Mouse (Mus musculus) CH12.LX (cell line): ENCODE data around the gene Traf3. TPM values are rescaled to one million over a fixed set of nuclear protein-coding genes. Genes with fewer than 3 reads are reported as not detected.

Experiments used
- DNase-seq: peaks from one replicate; pipeline ENCODE4 v3.0.0-alpha.2; 2013; ENCODE audit errors: extremely low read depth
- H3K27ac ChIP-seq: 2 replicates; pipeline ENCODE4 v1.5.1; 2012; ENCODE audit warnings: low read depth, mild to moderate bottlenecking, control low read depth, moderate library complexity; ENCODE audit not compliant: insufficient read depth
- H3K27me3 ChIP-seq: replicated peaks from 2 replicates; pipeline ENCODE3; 2012; ENCODE audit warnings: inconsistent platforms
- H3K36me3 ChIP-seq, 2 experiments: replicated peaks in 1 of 2; 2 replicates each; pipeline versions ENCODE3 to v1.6.1; 2012; ENCODE audit warnings: inconsistent platforms in 1 of 2, low read length in 1 of 2, mild to moderate bottlenecking in 1 of 2, mixed read lengths in 1 of 2, moderate library complexity in 1 of 2; ENCODE audit not compliant: control insufficient read depth in 1 of 2, insufficient read depth in 1 of 2
- H3K4me1 ChIP-seq, 2 experiments: 2 replicates each; pipeline ENCODE4 v1.6.1; 2012; ENCODE audit warnings: inconsistent platforms in 1 of 2, moderate library complexity in 1 of 2; ENCODE audit not compliant: insufficient read depth in 2 of 2, control insufficient read depth in 1 of 2
- H3K4me2 ChIP-seq: 2 replicates; pipeline ENCODE4 v1.6.1; 2012; ENCODE audit warnings: low read depth, mild to moderate bottlenecking, control low read depth; ENCODE audit not compliant: poor library complexity, insufficient read depth, severe bottlenecking
- H3K4me3 ChIP-seq, 3 experiments: fragments of 150-350 bp in 1 of 3; sonication (generic) in 1 of 3; replicated peaks in 1 of 3; 2 replicates each; pipeline versions ENCODE3 to v1.5.1; 2011 to 2012; ENCODE audit warnings: low read depth in 2 of 3, low read length in 2 of 3, mild to moderate bottlenecking in 2 of 3, moderate library complexity in 2 of 3, control low read depth in 1 of 3, improper control_type of control experiment in 1 of 3, inconsistent platforms in 1 of 3, mixed read lengths in 1 of 3; ENCODE audit not compliant: poor library complexity in 1 of 3
- H3K79me2 ChIP-seq: replicated peaks from 2 replicates; pipeline ENCODE4 v1.6.1; 2012; ENCODE audit warnings: mild to moderate bottlenecking, moderate library complexity; ENCODE audit not compliant: control insufficient read depth, poor library complexity, insufficient read depth, severe bottlenecking; ENCODE audit errors: extremely low read depth
- H3K9ac ChIP-seq: 2 replicates; pipeline ENCODE4 v1.6.1; 2012; ENCODE audit warnings: low read depth, mild to moderate bottlenecking, control low read depth, moderate library complexity; ENCODE audit not compliant: insufficient read depth
- H3K9me3 ChIP-seq: replicated peaks from 2 replicates; pipeline ENCODE3; 2012; ENCODE audit warnings: low read length, inconsistent platforms, mixed read lengths
- BHLHE40 ChIP-seq: IDR thresholded peaks from 2 replicates; pipeline ENCODE4 v1.6.1; 2011; ENCODE audit warnings: mild to moderate bottlenecking, low read depth, low read length, improper control_type of control experiment
- CHD1 ChIP-seq: IDR thresholded peaks from 2 replicates; pipeline ENCODE4 v1.6.1; 2012; ENCODE audit warnings: low read depth, low read length, improper control_type of control experiment, inconsistent platforms
- CTCF ChIP-seq, 2 experiments: IDR thresholded peaks in 1 of 2; conservative IDR thresholded peaks in 1 of 2; 2 replicates each; pipeline ENCODE4 v1.5.1; 2011 to 2012; ENCODE audit warnings: low read depth in 2 of 2, low read length in 2 of 2, improper control_type of control experiment in 1 of 2, inconsistent platforms in 1 of 2, mild to moderate bottlenecking in 1 of 2, moderate library complexity in 1 of 2
- E2F4 ChIP-seq: IDR thresholded peaks from 2 replicates; pipeline ENCODE4 v1.6.1; 2011; ENCODE audit warnings: low read depth, low read length, improper control_type of control experiment; ENCODE audit not compliant: insufficient replicate concordance
- ELF1 ChIP-seq: IDR thresholded peaks from 2 replicates; pipeline ENCODE4 v1.6.1; 2014; ENCODE audit warnings: low read depth, mild to moderate bottlenecking, inconsistent platforms, low read length, improper control_type of control experiment
- EP300 ChIP-seq: IDR thresholded peaks from 2 replicates; pipeline ENCODE4 v1.6.1; 2011; ENCODE audit warnings: low read length, improper control_type of control experiment
- ETS1 ChIP-seq: conservative IDR thresholded peaks from 2 replicates; pipeline ENCODE4 v1.6.1; 2012; ENCODE audit warnings: low read depth, mild to moderate bottlenecking, inconsistent platforms, low read length, improper control_type of control experiment, moderate library complexity
- GABPA ChIP-seq: IDR thresholded peaks from 2 replicates; pipeline ENCODE4 v1.6.1; 2012; ENCODE audit warnings: low read depth, low read length, improper control_type of control experiment, inconsistent platforms; ENCODE audit not compliant: insufficient replicate concordance
- JUND ChIP-seq: conservative IDR thresholded peaks from 2 replicates; pipeline ENCODE4 v1.6.1; 2011; ENCODE audit warnings: low read depth, low read length, improper control_type of control experiment
- KAT2A ChIP-seq: IDR thresholded peaks from 2 replicates; pipeline ENCODE4 v1.6.1; 2012; ENCODE audit warnings: low read length, improper control_type of control experiment, inconsistent platforms; ENCODE audit not compliant: insufficient replicate concordance
- MAFK ChIP-seq: IDR thresholded peaks from 2 replicates; pipeline ENCODE4 v1.6.1; 2011; ENCODE audit warnings: low read length, improper control_type of control experiment; ENCODE audit not compliant: insufficient replicate concordance
- MAZ ChIP-seq: IDR thresholded peaks from 2 replicates; pipeline ENCODE4 v1.6.1; 2012; ENCODE audit warnings: low read depth, mild to moderate bottlenecking, inconsistent platforms, low read length, improper control_type of control experiment, moderate library complexity
- MXI1 ChIP-seq: IDR thresholded peaks from 2 replicates; pipeline ENCODE4 v1.6.1; 2011; ENCODE audit warnings: mild to moderate bottlenecking, low read depth, low read length, improper control_type of control experiment
- NELFE ChIP-seq: IDR thresholded peaks from 2 replicates; pipeline ENCODE4 v1.6.1; 2011; ENCODE audit warnings: low read depth, low read length, improper control_type of control experiment
- NRF1 ChIP-seq: IDR thresholded peaks from 2 replicates; pipeline ENCODE4 v1.6.1; 2014; ENCODE audit warnings: low read depth, mild to moderate bottlenecking, inconsistent platforms, low read length, improper control_type of control experiment, moderate library complexity
- PAX5 ChIP-seq: IDR thresholded peaks from 2 replicates; pipeline ENCODE4 v1.6.1; 2012; ENCODE audit warnings: low read length, inconsistent platforms, mixed read lengths
- POLR2AphosphoS2 ChIP-seq: IDR thresholded peaks from 2 replicates; pipeline ENCODE4 v1.6.1; 2011; ENCODE audit warnings: low read depth, low read length, improper control_type of control experiment
- RAD21 ChIP-seq: IDR thresholded peaks from 2 replicates; pipeline ENCODE4 v1.6.1; 2011; ENCODE audit warnings: low read depth, mild to moderate bottlenecking, low read length, improper control_type of control experiment, moderate library complexity
- SIN3A ChIP-seq: IDR thresholded peaks from 2 replicates; pipeline ENCODE4 v1.6.1; 2012; ENCODE audit warnings: low read length, improper control_type of control experiment, inconsistent platforms
- USF1 ChIP-seq: IDR thresholded peaks from 2 replicates; pipeline ENCODE4 v1.6.1; 2014; ENCODE audit warnings: low read depth, mild to moderate bottlenecking, inconsistent platforms, low read length, improper control_type of control experiment
- USF2 ChIP-seq: conservative IDR thresholded peaks from 2 replicates; pipeline ENCODE4 v1.6.1; 2011; ENCODE audit warnings: low read depth, low read length, improper control_type of control experiment
- ZC3H11A ChIP-seq: IDR thresholded peaks from 2 replicates; pipeline ENCODE4 v1.6.1; 2012; ENCODE audit warnings: low read depth, mild to moderate bottlenecking, inconsistent platforms, low read length, improper control_type of control experiment
- ZMIZ1 ChIP-seq: IDR thresholded peaks from 2 replicates; pipeline ENCODE4 v1.6.1; 2012; ENCODE audit warnings: low read depth, mild to moderate bottlenecking, inconsistent platforms, low read length, improper control_type of control experiment
- ZNF384 ChIP-seq: IDR thresholded peaks from 2 replicates; pipeline ENCODE4 v1.6.1; 2012; ENCODE audit warnings: low read depth, low read length, improper control_type of control experiment, inconsistent platforms
- dilution Hi-C: fragments of 300-500 bp; cut with MboI; formaldehyde crosslinking; loops from 2 replicates; pipeline ENCODE4 v1.14.3; 2020; ENCODE audit warnings: low sequenced_read_pairs; ENCODE audit not compliant: extremely low pct_unique_long_range_greater_than_20kb, extremely low pct_ligation_motif_present
- in situ Hi-C: fragments of 300-500 bp; cut with MboI; formaldehyde crosslinking; loops from 3 replicates; pipeline ENCODE4 v1.14.3; 2019; ENCODE audit warnings: low sequenced_read_pairs, low pct_ligation_motif_present, low pct_unique_long_range_greater_than_20kb, mixed read lengths
- polyA plus RNA-seq: library from polyadenylated mRNA; unstranded; fragments of >175 nt; gene quantifications from 2 replicates; pipeline ENCODE4 v1.2.1, GENCODE M21; 2012; ENCODE audit warnings: low read depth; ENCODE audit not compliant: insufficient read length
- total RNA-seq, 2 experiments: library from RNA; depleted of rRNA; stranded (reverse); fragments of 300-350 nt in 1 of 2; fragments of >200 nt in 1 of 2; gene quantifications; 2 replicates each; pipeline ENCODE4 v1.2.3; 2012 to 2014

Traf3 gene
- total and polyA plus RNA-seq, 3 experiments, result 10.9 to 33.1 (median 17.5) TPM

GRCm38 (mm10) chr12:111228488-111228887 is 62.3 kb downstream of the Traf3 start:
- no peak overlapping the region for H3K4me2 ChIP-seq

DNA sequence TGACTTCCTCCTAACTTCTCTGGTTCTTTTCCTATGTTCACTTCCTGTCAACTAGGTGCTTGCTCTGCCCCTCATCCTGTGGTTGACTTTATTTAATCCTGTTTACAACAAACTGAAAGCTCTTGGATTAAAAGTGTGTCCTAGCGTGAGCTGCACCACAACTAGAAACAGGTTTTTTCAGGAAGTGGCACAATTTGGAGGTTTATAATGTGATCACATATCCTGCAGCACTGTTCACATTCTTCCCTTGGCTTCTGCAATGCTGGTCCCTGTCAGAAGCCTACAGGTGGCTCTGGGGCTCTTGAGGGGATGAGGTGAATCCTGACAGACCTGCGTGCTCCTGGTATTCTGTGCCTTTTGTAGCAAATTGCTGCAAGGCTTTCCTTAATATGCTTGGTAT is 64.6 kb downstream of the Traf3 start:
- DNase-seq, result no peak
- Histone ChIP-seq H3K9ac (no peak overlapping the region), H3K4me2 (no peak overlapping the region)
- no peak for TF ChIP-seq ZNF384
- TF ChIP-seq NELFE, result no peak
- no peak for TF ChIP-seq GABPA
- no peak for TF ChIP-seq ELF1
- no peak for TF ChIP-seq BHLHE40
- TF ChIP-seq EP300, result no peak
- no peak for TF ChIP-seq KAT2A
- TF ChIP-seq CHD1, result no peak
- TF ChIP-seq SIN3A, result no peak
- no peak for TF ChIP-seq MAFK
- TF ChIP-seq ZC3H11A, result no peak
- TF ChIP-seq RAD21, result no peak
- no peak for TF ChIP-seq USF2
- TF ChIP-seq, all 38 proteins: peak for 0
- in situ Hi-C loops, result no loop called here
- dilution Hi-C loops, result no loop called here
- no peak overlapping the region for H3K4me3 ChIP-seq
- no peak overlapping the region for H3K27ac ChIP-seq
- H3K79me2 ChIP-seq, result peaks cover 9% of the 10 kb centered on the region; the same call in 1 of the 2 replicates
- H3K27me3 ChIP-seq, result no peaks in the 10 kb centered on the region
- H3K9me3 ChIP-seq, result no peaks in the 10 kb centered on the region
- peaks cover 33 to 88% of the 10 kb centered on the region in 2 experiments for H3K36me3 ChIP-seq
- H3K4me1 ChIP-seq, result peaks cover 0 to 8% of the 10 kb centered on the region in 2 experiments; a peak in 1 of 4 replicates

More at GRCm38 (mm10) chr12:111228488-111228887, 62.3 kb downstream of the Traf3 start:
- no peak overlapping the region for H3K9ac ChIP-seq
- no peaks in the 10 kb centered on the region for H3K9me3 ChIP-seq
- peaks cover 7% of the 10 kb centered on the region; the same call in 1 of the 2 replicates for H3K79me2 ChIP-seq
- H3K36me3 ChIP-seq, result peaks cover 34 to 88% of the 10 kb centered on the region in 2 experiments
- H3K4me3 ChIP-seq, result no peak overlapping the region
- DNase-seq, result no peak
- no peaks in the 10 kb centered on the region for H3K27me3 ChIP-seq
- in situ Hi-C loops, result no loop called here
- no peak overlapping the region for H3K27ac ChIP-seq
- TF ChIP-seq KAT2A, result no peak
- no peak for TF ChIP-seq CHD1
- TF ChIP-seq PAX5, result no peak
- TF ChIP-seq CTCF (conservative IDR thresholded peaks at IDR 0.05 in 1 of 2, IDR thresholded peaks at IDR 0.05 in 1 of 2; ENCODE audit: low read depth in 2 of 2, low read length in 2 of 2), result no peak
- TF ChIP-seq USF1, result no peak
- TF ChIP-seq MAZ, result no peak
- TF ChIP-seq NELFE, result no peak
- TF ChIP-seq JUND, result no peak
- TF ChIP-seq ETS1, result no peak
- no peak for TF ChIP-seq RAD21
- no peak for TF ChIP-seq ZNF384
- TF ChIP-seq POLR2AphosphoS2, result no peak
- TF ChIP-seq NRF1, result no peak
- TF ChIP-seq MXI1, result no peak
- TF ChIP-seq ZMIZ1, result no peak
- TF ChIP-seq EP300, result no peak
- TF ChIP-seq E2F4, result no peak
- dilution Hi-C loops, result no loop called here
- H3K4me1 ChIP-seq, result peaks cover 0 to 18% of the 10 kb centered on the region in 2 experiments; a peak in 2 of 4 replicates
